10 mouse cellular contexts compared by ENCODE assay signal in the genomic region with DNA sequence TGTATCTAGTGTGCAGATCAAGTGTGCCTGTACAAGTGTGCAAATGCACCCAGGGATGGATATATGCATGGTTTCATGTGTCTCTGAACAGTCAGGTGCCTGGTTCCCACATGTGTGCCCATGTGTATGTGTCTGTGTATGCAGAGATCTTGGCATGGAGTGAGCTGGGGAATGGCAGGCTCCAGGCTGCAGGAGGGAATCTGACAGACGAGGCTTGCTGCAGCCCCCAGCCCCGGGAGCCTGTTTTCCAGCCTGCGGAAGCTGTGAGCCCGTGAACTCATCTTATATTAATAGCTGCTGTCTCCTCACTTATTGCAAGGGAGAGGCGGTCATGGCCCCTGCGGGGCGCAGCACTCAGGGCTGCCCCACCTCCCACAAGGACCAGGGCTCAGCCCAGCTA. TPM values are rescaled to one million over a fixed set of nuclear protein-coding genes. Genes with fewer than 3 reads are reported as not detected.
DNase-seq lines count a peak whose midpoint lies in the region; ATAC-seq lines count a peak whose summit lies in the region.
"Had no signal": no experiment of that assay in that cellular context is flagged by ENCODE, and none has a peak within 500 bp of the region (broad histone marks: within the 10 kb centered on the region; RNA-seq: fewer than 3 reads in every experiment).

No protein-coding gene starts in this region.

- intact Hi-C loops in heart, postnatal 25 days (cut with DNase I), result no loop called here

- no peaks in the 10 kb centered on the region for H3K27me3 ChIP-seq in heart, embryonic 15.5 days
- no peaks in the 10 kb centered on the region for H3K27me3 ChIP-seq in embryonic facial prominence, embryonic 13.5 days
- peaks cover 8% of the 10 kb centered on the region; the same call in 1 of the 2 replicates for H3K27me3 ChIP-seq in hindbrain, embryonic 13.5 days
- no peaks in the 10 kb centered on the region for H3K27me3 ChIP-seq in midbrain, embryonic 14.5 days (ENCODE audit: control insufficient read depth, insufficient read depth, low read length)

- H3K9ac ChIP-seq in heart, embryonic 15.5 days, result no peak overlapping the region
- H3K9ac ChIP-seq in embryonic facial prominence, embryonic 13.5 days, result peak overlapping the region; percentile 58
- peak overlapping the region; percentile 36; the same call in 1 of the 2 replicates for H3K9ac ChIP-seq in hindbrain, embryonic 13.5 days
- H3K9ac ChIP-seq in midbrain, embryonic 14.5 days (replicated peaks; ENCODE audit: low read length), result no peak overlapping the region

- no peak overlapping the region for H3K4me3 ChIP-seq in heart, embryonic 15.5 days
- H3K4me3 ChIP-seq in embryonic facial prominence, embryonic 13.5 days, result no peak overlapping the region
- no peak overlapping the region for H3K4me3 ChIP-seq in hindbrain, embryonic 13.5 days
- no peak overlapping the region for H3K4me3 ChIP-seq in midbrain, embryonic 14.5 days (replicated peaks; ENCODE audit: low read depth, low read length)

- no peaks in the 10 kb centered on the region for H3K36me3 ChIP-seq in heart, embryonic 15.5 days
- no peaks in the 10 kb centered on the region for H3K36me3 ChIP-seq in embryonic facial prominence, embryonic 13.5 days
- no peaks in the 10 kb centered on the region for H3K36me3 ChIP-seq in hindbrain, embryonic 13.5 days
- no peaks in the 10 kb centered on the region for H3K36me3 ChIP-seq in midbrain, embryonic 14.5 days (ENCODE audit: control insufficient read depth, insufficient read depth, low read length)

- ATAC-seq in heart, embryonic 15.5 days (replicated peaks; ENCODE audit: insufficient number of reproducible peaks, insufficient read depth, low FRiP score, low read depth), result 0 out of 2 replicates have a peak, but pooled peaks have one; percentile 19
- no peak for ATAC-seq in embryonic facial prominence, embryonic 13.5 days (ENCODE audit: insufficient number of reproducible peaks, insufficient read depth, low FRiP score, low TSS enrichment, low read depth)
- no peak for ATAC-seq in hindbrain, embryonic 13.5 days (ENCODE audit: low FRiP score)
- ATAC-seq in midbrain, embryonic 14.5 days (ENCODE audit: low FRiP score, low TSS enrichment), result no peak

- H3K9me3 ChIP-seq in heart, embryonic 15.5 days (replicated peaks), result no peaks in the 10 kb centered on the region
- no peaks in the 10 kb centered on the region for H3K9me3 ChIP-seq in embryonic facial prominence, embryonic 13.5 days
- H3K9me3 ChIP-seq in hindbrain, embryonic 13.5 days, result no peaks in the 10 kb centered on the region
- no peaks in the 10 kb centered on the region for H3K9me3 ChIP-seq in midbrain, embryonic 14.5 days (ENCODE audit: control insufficient read depth, low read length)

- 15% methylated on average over 7 of the region's 7 CpGs for WGBS in heart, embryonic 15.5 days
- 30% methylated on average over 7 of the region's 7 CpGs for WGBS in embryonic facial prominence, embryonic 13.5 days
- 32% methylated on average over 7 of the region's 7 CpGs for WGBS in hindbrain, embryonic 13.5 days
- WGBS in midbrain, embryonic 14.5 days, result 44% methylated on average over 7 of the region's 7 CpGs

- H3K4me2 ChIP-seq in heart, embryonic 15.5 days, result peak overlapping the region; percentile 28; the same call in 1 of the 2 replicates
- no peak overlapping the region for H3K4me2 ChIP-seq in embryonic facial prominence, embryonic 13.5 days
- no peak overlapping the region for H3K4me2 ChIP-seq in hindbrain, embryonic 13.5 days
- H3K4me2 ChIP-seq in midbrain, embryonic 14.5 days (ENCODE audit: low read length), result no peak overlapping the region

- peaks cover 38% of the 10 kb centered on the region for H3K4me1 ChIP-seq in heart, embryonic 15.5 days (replicated peaks)
- H3K4me1 ChIP-seq in embryonic facial prominence, embryonic 13.5 days, result peaks cover 38% of the 10 kb centered on the region
- peaks cover 39% of the 10 kb centered on the region for H3K4me1 ChIP-seq in hindbrain, embryonic 13.5 days (replicated peaks)
- H3K4me1 ChIP-seq in midbrain, embryonic 14.5 days (ENCODE audit: control insufficient read depth, insufficient read depth, low read length), result peaks cover 27% of the 10 kb centered on the region; the same call in 1 of the 2 replicates

- no peak for DNase-seq in heart, postnatal 25 days (ENCODE audit: low spot score)
- peak; percentile 47 for DNase-seq in midbrain, embryonic 14.5 days
- no peak for DNase-seq in cerebellum, postnatal 4 days (ENCODE audit: low spot score in 2 of 2)
- DNase-seq in MN1 (ENCODE audit: low spot score), result no peak
- DNase-seq in spleen, postnatal 36 days (ENCODE audit: low spot score in 2 of 2), result no peak
- DNase-seq: embryo, embryonic 11 days; lung, postnatal 10 days had no signal

- H3K27ac ChIP-seq in heart, embryonic 15.5 days, result peak overlapping the region; percentile 54
- H3K27ac ChIP-seq in embryonic facial prominence, embryonic 13.5 days, result peak overlapping the region; percentile 62
- H3K27ac ChIP-seq in hindbrain, embryonic 13.5 days, result peak overlapping the region; percentile 68
- peak overlapping the region; percentile 61 for H3K27ac ChIP-seq in midbrain, embryonic 14.5 days (replicated peaks; ENCODE audit: low read depth, low read length)

RNA-seq across cellular contexts. Expression of a gene that starts 7.6 kb away (rescaled TPM):
- polyA plus RNA-seq in heart, embryonic 15.5 days (2015; fragmentation: Nextera tagmentation; extraction: Ambion mirVana), result 0.28 and 1.7 TPM in 2 replicates
- under 1 TPM in 1 of 2 experiments, not detected in 1; 0.53 TPM for total RNA-seq in heart, postnatal 25 days (2021)
- 4.0 and 5.2 TPM in 2 replicates for polyA plus RNA-seq in embryonic facial prominence, embryonic 13.5 days (2015; fragmentation: Nextera tagmentation; extraction: Ambion mirVana)
- polyA plus RNA-seq in hindbrain, embryonic 13.5 days (2015; fragmentation: Nextera tagmentation; extraction: Ambion mirVana), result 0.78 and 2.5 TPM in 2 replicates
- polyA plus RNA-seq in midbrain, embryonic 14.5 days (2014; fragmentation: Nextera tagmentation; extraction: Ambion mirVana), result 0.95 and 2.9 TPM in 2 replicates

RNA-seq across cellular contexts. Expression of a gene that starts 8.0 kb away (rescaled TPM):
- 0.05 and 0.34 TPM in 2 replicates for polyA plus RNA-seq in heart, embryonic 15.5 days (2015; fragmentation: Nextera tagmentation; extraction: Ambion mirVana)
- under 1 TPM in 1 of 2 experiments, not detected in 1; 0.22 TPM for total RNA-seq in heart, postnatal 25 days (2021)
- polyA plus RNA-seq in embryonic facial prominence, embryonic 13.5 days (2015; fragmentation: Nextera tagmentation; extraction: Ambion mirVana), result 0.15 and 0.37 TPM in 2 replicates
- polyA plus RNA-seq in hindbrain, embryonic 13.5 days (2015; fragmentation: Nextera tagmentation; extraction: Ambion mirVana), result 0.52 and 1.4 TPM in 2 replicates
- polyA plus RNA-seq in midbrain, embryonic 14.5 days (2014; fragmentation: Nextera tagmentation; extraction: Ambion mirVana), result 1.3 and 2.4 TPM in 2 replicates

RNA-seq across cellular contexts. Expression of a gene that starts 36.2 kb away (rescaled TPM):
- polyA plus RNA-seq in heart, embryonic 15.5 days (2015; fragmentation: Nextera tagmentation; extraction: Ambion mirVana), result 2.9 and 3.4 TPM in 2 replicates
- 10 to 100 TPM; 10.8 to 20.1 TPM for total RNA-seq in heart, postnatal 25 days (2021)
- polyA plus RNA-seq in embryonic facial prominence, embryonic 13.5 days (2015; fragmentation: Nextera tagmentation; extraction: Ambion mirVana), result 4.3 and 4.8 TPM in 2 replicates
- polyA plus RNA-seq in hindbrain, embryonic 13.5 days (2015; fragmentation: Nextera tagmentation; extraction: Ambion mirVana), result 1.9 and 2.0 TPM in 2 replicates
- polyA plus RNA-seq in midbrain, embryonic 14.5 days (2014; fragmentation: Nextera tagmentation; extraction: Ambion mirVana), result 0.92 and 1.9 TPM in 2 replicates

RNA-seq across cellular contexts. Expression of a gene that starts 58.5 kb away (rescaled TPM):
- polyA plus RNA-seq in heart, embryonic 15.5 days (2015; fragmentation: Nextera tagmentation; extraction: Ambion mirVana), result 0.96 and 4.9 TPM in 2 replicates
- under 1 TPM; 0.36 to 0.81 TPM for total RNA-seq in heart, postnatal 25 days (2021)
- polyA plus RNA-seq in embryonic facial prominence, embryonic 13.5 days (2015; fragmentation: Nextera tagmentation; extraction: Ambion mirVana), result 6.6 and 8.2 TPM in 2 replicates
- 0.41 and 0.69 TPM in 2 replicates for polyA plus RNA-seq in hindbrain, embryonic 13.5 days (2015; fragmentation: Nextera tagmentation; extraction: Ambion mirVana)
- 0.25 and 0.31 TPM in 2 replicates for polyA plus RNA-seq in midbrain, embryonic 14.5 days (2014; fragmentation: Nextera tagmentation; extraction: Ambion mirVana)

Comparison
In these comparisons a context has a peak if more than half of its experiments do, and no peak if none do; other contexts are left out.
1. H3K9ac ChIP-seq: peak in embryonic facial prominence, embryonic 13.5 days (single experiment) and hindbrain, embryonic 13.5 days (single experiment); none in heart, embryonic 15.5 days (single experiment) and midbrain, embryonic 14.5 days (single experiment).
2. Peak in every context shown above with its lines, with median percentiles within 50 percentile points of each other: H3K27ac ChIP-seq.